Mouse (Mus musculus) ovary, adult 18-20 months (tissue): ENCODE measurements around the gene Wdr70.

Experiments used
- DNase-seq: peaks from one replicate; pipeline ENCODE4 v3.0.0; 2022; ENCODE audit warnings: low spot score, mixed read lengths

The Wdr70 gene

GRCm38 (mm10) chr15:7934105-7934504 lies 164.9 kb downstream of the Wdr70 start:
- DNase-seq, result peak; percentile 7

- DNase-seq, result peak; percentile 46
Measured at GRCm38 (mm10) chr15:7931605-7932008, 167.4 kb downstream of the Wdr70 start.

- no peak for DNase-seq
Measured at GRCm38 (mm10) chr15:7925382-7925781, 173.6 kb downstream of the Wdr70 start.

- DNase-seq, result no peak
Measured at GRCm38 (mm10) chr15:7923281-7923680, 175.7 kb downstream of the Wdr70 start.

GRCm38 (mm10) chr15:7922291-7923037 lies 176.5 kb downstream of the Wdr70 start:
- no peak for DNase-seq

GRCm38 (mm10) chr15:7921124-7921523 lies 177.9 kb downstream of the Wdr70 start:
- no peak for DNase-seq

- DNase-seq, result no peak
Measured at GRCm38 (mm10) chr15:7906491-7907035, 192.4 kb downstream of the Wdr70 start.

GRCm38 (mm10) chr15:7899286-7899685 lies 199.7 kb downstream of the Wdr70 start:
- DNase-seq, result no peak

- no peak for DNase-seq
Measured at GRCm38 (mm10) chr15:7891547-7892282, 207.3 kb downstream of the Wdr70 start.

- no peak for DNase-seq
Measured at GRCm38 (mm10) chr15:7890286-7890685, 208.7 kb downstream of the Wdr70 start.

GRCm38 (mm10) chr15:7889362-7889674 lies 209.7 kb downstream of the Wdr70 start:
- DNase-seq, result no peak

- no peak for DNase-seq
Measured at GRCm38 (mm10) chr15:7888617-7889361, 210.2 kb downstream of the Wdr70 start.

- DNase-seq, result no peak
Measured at GRCm38 (mm10) chr15:7886591-7886990, 212.4 kb downstream of the Wdr70 start.

GRCm38 (mm10) chr15:7885106-7885505 lies 213.9 kb downstream of the Wdr70 start:
- DNase-seq, result no peak

- no peak for DNase-seq
Measured at GRCm38 (mm10) chr15:7884181-7884580, 214.8 kb downstream of the Wdr70 start.

- no peak for DNase-seq
Measured at GRCm38 (mm10) chr15:7879956-7880355, 219.1 kb downstream of the Wdr70 start.

- DNase-seq, result no peak
Measured at GRCm38 (mm10) chr15:7878861-7879260, 220.1 kb downstream of the Wdr70 start.

GRCm38 (mm10) chr15:7877560-7878467 lies 221.2 kb downstream of the Wdr70 start:
- no peak for DNase-seq

GRCm38 (mm10) chr15:7875879-7876278 lies 223.1 kb downstream of the Wdr70 start:
- DNase-seq, result no peak

GRCm38 (mm10) chr15:7872473-7872872 lies 226.5 kb downstream of the Wdr70 start:
- no peak for DNase-seq

GRCm38 (mm10) chr15:7865305-7865704 lies 233.7 kb downstream of the Wdr70 start:
- DNase-seq, result no peak

- DNase-seq, result no peak
Measured at GRCm38 (mm10) chr15:7863328-7863727, 235.7 kb downstream of the Wdr70 start.
